Mouse (Mus musculus): ENCODE results near the gene Saa2.
"Not testable (repeated sequence)": the region's sequence is repeated elsewhere in the genome, so short reads cannot be mapped to it uniquely, and the experiment has no call there.

- not testable (repeated sequence) for TF ChIP-seq JUN (IDR thresholded peaks at IDR 0.05; ENCODE audit: insufficient read depth, low read depth, low read length); CTCF (conservative IDR thresholded peaks at IDR 0.05 in 1 of 2, IDR thresholded peaks at IDR 0.05 in 1 of 2; ENCODE audit: low read depth in 2 of 2, low read length in 2 of 2); SMC3 (IDR thresholded peaks at IDR 0.05; ENCODE audit: low read depth, low read length); POLR2A (IDR thresholded peaks at IDR 0.05; ENCODE audit: low read depth, low read length)
These were observed 11.5 kb upstream of the Saa2 start for GRCm38 (mm10) chr7:46740041-46740440.

Measured in CH12.LX (cell line).